Mouse (Mus musculus): ENCODE measurements around the gene Mast4. TPM values are rescaled to one million over a fixed set of nuclear protein-coding genes. Genes with fewer than 3 reads are reported as not detected.

Mast4 gene
- total and polyA plus RNA-seq, 3 experiments: 2.7 to 7.0 TPM; not detected in 1

GRCm38 (mm10) chr13:102850594-102850993 is 483.7 kb downstream of the Mast4 start:
- Histone ChIP-seq H3K36me3 (ENCODE audit: control insufficient read depth in 1 of 2, insufficient read depth in 2 of 2, low read length in 2 of 2) (peaks cover 0 to 4% of the 10 kb centered on the region in 2 experiments; a peak in 3 of 4 replicates), H3K27ac (ENCODE audit: control insufficient read depth, low read depth, low read length) (no peak overlapping the region), H3K4me3 (ENCODE audit: control insufficient read depth in 1 of 2, insufficient read depth in 1 of 2, low read depth in 2 of 2, low read length in 2 of 2) (no peak overlapping the region), H3K79me2 (ENCODE audit: control insufficient read depth, insufficient read depth, low read length, poor library complexity) (no peaks in the 10 kb centered on the region), H3K9ac (ENCODE audit: control insufficient read depth, low read depth, low read length, poor library complexity, severe bottlenecking) (no peak overlapping the region), H3K9me3 (replicated peaks; ENCODE audit: insufficient read depth, low read length) (no peaks in the 10 kb centered on the region), H3K4me1 (ENCODE audit: control insufficient read depth in 1 of 2, insufficient read depth in 2 of 2, low read length in 2 of 2) (peaks cover 0 to 5% of the 10 kb centered on the region in 2 experiments; a peak in 2 of 4 replicates), H3K27me3 (ENCODE audit: control insufficient read depth in 1 of 2, insufficient read depth in 2 of 2, low read length in 2 of 2) (no peaks in the 10 kb centered on the region)
- DNase-seq (ENCODE audit: low read depth, low spot score): peak; percentile 37
- TF ChIP-seq MAX (IDR thresholded peaks at IDR 0.05; ENCODE audit: low read length) (no peak), TBP (IDR thresholded peaks at IDR 0.05; ENCODE audit: low read depth, low read length) (no peak), RAD21 (IDR thresholded peaks at IDR 0.05; ENCODE audit: low read depth, low read length) (no peak), KAT2A (conservative IDR thresholded peaks at IDR 0.05; ENCODE audit: low read depth, low read length) (no peak), JUND (IDR thresholded peaks at IDR 0.05; ENCODE audit: low read depth, low read length) (no peak), TCF12 (IDR thresholded peaks at IDR 0.05; ENCODE audit: low read depth, low read length) (no peak)

DNA sequence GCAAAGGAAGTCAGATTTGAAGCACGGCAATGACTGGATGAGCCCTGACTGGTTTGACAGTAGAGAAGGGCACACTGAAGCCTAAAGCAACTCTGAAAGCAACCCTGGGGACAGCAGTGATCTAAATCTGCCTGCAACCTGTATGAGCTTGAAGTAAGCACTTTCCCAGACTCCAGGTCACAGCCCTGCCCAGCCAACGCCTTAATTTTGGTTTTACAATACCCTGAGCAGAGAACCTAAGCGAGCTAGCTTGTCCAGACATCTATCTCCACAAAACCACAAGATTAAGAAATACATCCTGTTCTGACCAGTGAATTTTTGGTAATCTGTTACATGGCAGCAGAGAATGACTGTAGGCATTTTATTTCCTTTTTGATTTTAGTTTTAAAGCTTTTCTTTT is 485.2 kb downstream of the Mast4 start:
- no peak overlapping the region for H3K4me3 ChIP-seq (ENCODE audit: control insufficient read depth in 1 of 2, insufficient read depth in 1 of 2, low read depth in 2 of 2, low read length in 2 of 2)
- H3K27me3 ChIP-seq (ENCODE audit: control insufficient read depth in 1 of 2, insufficient read depth in 2 of 2, low read length in 2 of 2): no peaks in the 10 kb centered on the region
- H3K9ac ChIP-seq (ENCODE audit: control insufficient read depth, low read depth, low read length, poor library complexity, severe bottlenecking): no peak overlapping the region
- no peak for DNase-seq (ENCODE audit: low read depth, low spot score)
- no peak overlapping the region for H3K27ac ChIP-seq (ENCODE audit: control insufficient read depth, low read depth, low read length)
- H3K79me2 ChIP-seq (ENCODE audit: control insufficient read depth, insufficient read depth, low read length, poor library complexity): no peaks in the 10 kb centered on the region
- no peaks in the 10 kb centered on the region for H3K9me3 ChIP-seq (replicated peaks; ENCODE audit: insufficient read depth, low read length)
- H3K4me1 ChIP-seq (ENCODE audit: control insufficient read depth in 1 of 2, insufficient read depth in 2 of 2, low read length in 2 of 2): peaks cover 4 to 17% of the 10 kb centered on the region in 2 experiments
- no peak for TF ChIP-seq TCF12 (IDR thresholded peaks at IDR 0.05; ENCODE audit: low read depth, low read length)
- peak; percentile 42; the same call in 1 of the 2 replicates for TF ChIP-seq RCOR1 (IDR thresholded peaks at IDR 0.05; ENCODE audit: low read depth, low read length)
- peaks cover 0 to 16% of the 10 kb centered on the region in 2 experiments; a peak in 3 of 4 replicates for H3K36me3 ChIP-seq (ENCODE audit: control insufficient read depth in 1 of 2, insufficient read depth in 2 of 2, low read length in 2 of 2)

- Histone ChIP-seq H3K4me1 (ENCODE audit: control insufficient read depth in 1 of 2, insufficient read depth in 2 of 2, low read length in 2 of 2) (peaks cover 4 to 19% of the 10 kb centered on the region in 2 experiments), H3K36me3 (ENCODE audit: control insufficient read depth in 1 of 2, insufficient read depth in 2 of 2, low read length in 2 of 2) (peaks cover 0 to 16% of the 10 kb centered on the region in 2 experiments; a peak in 2 of 4 replicates), H3K4me3 (ENCODE audit: control insufficient read depth in 1 of 2, insufficient read depth in 1 of 2, low read depth in 2 of 2, low read length in 2 of 2) (no peak overlapping the region), H3K27ac (ENCODE audit: control insufficient read depth, low read depth, low read length) (no peak overlapping the region), H3K79me2 (ENCODE audit: control insufficient read depth, insufficient read depth, low read length, poor library complexity) (no peaks in the 10 kb centered on the region), H3K9ac (ENCODE audit: control insufficient read depth, low read depth, low read length, poor library complexity, severe bottlenecking) (no peak overlapping the region), H3K27me3 (ENCODE audit: control insufficient read depth in 1 of 2, insufficient read depth in 2 of 2, low read length in 2 of 2) (no peaks in the 10 kb centered on the region), H3K9me3 (replicated peaks; ENCODE audit: insufficient read depth, low read length) (no peaks in the 10 kb centered on the region)
- TF ChIP-seq TCF12 (IDR thresholded peaks at IDR 0.05; ENCODE audit: low read depth, low read length) (no peak), ZNF384 (IDR thresholded peaks at IDR 0.05; ENCODE audit: low read depth, low read length) (peak; percentile 8; the same call in 1 of the 2 replicates)
- DNase-seq (ENCODE audit: low read depth, low spot score): no peak
These were observed 487.8 kb downstream of the Mast4 start for GRCm38 (mm10) chr13:102846473-102846872.

DNA sequence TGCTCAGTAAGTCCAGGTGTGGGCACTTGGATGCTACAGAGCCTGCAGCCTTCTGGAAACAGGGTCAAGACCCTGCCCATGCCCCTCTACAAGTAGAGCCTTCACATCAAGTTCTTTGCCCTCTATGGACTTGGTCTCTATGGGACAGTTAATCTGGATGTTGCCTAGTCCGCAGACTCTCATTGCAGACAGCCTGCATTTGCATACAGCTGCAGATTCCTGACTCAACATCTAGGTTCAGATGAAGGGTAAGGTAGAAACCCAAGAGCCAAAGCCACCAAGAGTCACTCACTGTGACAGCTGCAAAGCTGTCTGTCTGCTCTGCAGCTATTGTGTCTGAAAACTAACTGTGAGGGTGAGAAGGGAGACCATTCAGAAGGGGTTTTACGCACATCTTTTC is 491.6 kb downstream of the Mast4 start:
- H3K36me3 ChIP-seq (ENCODE audit: control insufficient read depth in 1 of 2, insufficient read depth in 2 of 2, low read length in 2 of 2): peaks cover 0 to 12% of the 10 kb centered on the region in 2 experiments; a peak in 2 of 4 replicates
- H3K4me3 ChIP-seq (ENCODE audit: control insufficient read depth in 1 of 2, insufficient read depth in 1 of 2, low read depth in 2 of 2, low read length in 2 of 2): no peak overlapping the region
- H3K4me1 ChIP-seq (ENCODE audit: control insufficient read depth in 1 of 2, insufficient read depth in 2 of 2, low read length in 2 of 2): peaks cover 4 to 17% of the 10 kb centered on the region in 2 experiments
- no peak for DNase-seq (ENCODE audit: low read depth, low spot score)
- H3K27ac ChIP-seq (ENCODE audit: control insufficient read depth, low read depth, low read length): no peak overlapping the region
- no peak overlapping the region for H3K9ac ChIP-seq (ENCODE audit: control insufficient read depth, low read depth, low read length, poor library complexity, severe bottlenecking)
- no peaks in the 10 kb centered on the region for H3K9me3 ChIP-seq (replicated peaks; ENCODE audit: insufficient read depth, low read length)
- TF ChIP-seq ETS1 (IDR thresholded peaks at IDR 0.05; ENCODE audit: low read depth, low read length) (no peak), MEF2A (IDR thresholded peaks at IDR 0.05; ENCODE audit: extremely low read depth, insufficient replicate concordance, low read depth, low read length, poor library complexity, severe bottlenecking) (no peak), NRF1 (IDR thresholded peaks at IDR 0.05; ENCODE audit: insufficient read depth, low read depth, low read length, poor library complexity, severe bottlenecking) (no peak), JUND (IDR thresholded peaks at IDR 0.05; ENCODE audit: low read depth, low read length) (no peak), TCF12 (IDR thresholded peaks at IDR 0.05; ENCODE audit: low read depth, low read length) (no peak), TAL1 (IDR thresholded peaks at IDR 0.05; ENCODE audit: low read length) (no peak), SMC3 (IDR thresholded peaks at IDR 0.05; ENCODE audit: low read depth, low read length) (no peak), EP300 (IDR thresholded peaks at IDR 0.05; ENCODE audit: low read depth in 1 of 2, low read length in 2 of 2) (no peak), UBTF (IDR thresholded peaks at IDR 0.05; ENCODE audit: borderline replicate concordance, insufficient read depth, low read depth, low read length) (no peak), HCFC1 (IDR thresholded peaks at IDR 0.05; ENCODE audit: low read depth, low read length) (no peak), RAD21 (IDR thresholded peaks at IDR 0.05; ENCODE audit: low read depth, low read length) (no peak), MXI1 (IDR thresholded peaks at IDR 0.05; ENCODE audit: low read depth, low read length) (no peak), MAZ (IDR thresholded peaks at IDR 0.05; ENCODE audit: low read depth, low read length) (no peak)
- H3K27me3 ChIP-seq (ENCODE audit: control insufficient read depth in 1 of 2, insufficient read depth in 2 of 2, low read length in 2 of 2): no peaks in the 10 kb centered on the region
- H3K79me2 ChIP-seq (ENCODE audit: control insufficient read depth, insufficient read depth, low read length, poor library complexity): no peaks in the 10 kb centered on the region

Data from MEL (cell line).